Mouse (Mus musculus): ENCODE data around the gene Trim47.

DNA sequence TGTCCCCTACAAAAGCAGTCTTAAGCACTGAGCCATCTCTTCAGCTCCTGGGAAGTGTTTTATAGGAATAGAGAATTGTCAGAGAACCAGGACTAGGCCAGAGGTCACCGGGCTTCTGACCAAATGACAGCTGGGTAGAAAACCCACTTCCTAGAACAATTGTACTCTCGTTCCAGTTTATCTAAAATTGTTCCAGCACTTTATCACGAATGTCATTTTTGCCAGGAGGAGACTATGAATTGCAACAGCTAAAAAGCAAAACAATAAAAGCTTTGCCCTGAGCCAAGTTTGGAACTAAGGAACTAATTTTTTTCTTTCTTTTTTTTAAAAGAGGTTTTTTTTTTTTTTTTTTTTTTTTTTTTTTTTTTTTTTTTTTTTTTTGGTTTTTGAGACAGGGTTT is 31.4 kb downstream of the Trim47 start:
- TF ChIP-seq USF1 (IDR thresholded peaks at IDR 0.05; ENCODE audit: low read depth) (no peak), CTCF (IDR thresholded peaks at IDR 0.05; ENCODE audit: control insufficient read depth, insufficient read depth, insufficient read length) (no peak), MYOG (IDR thresholded peaks at IDR 0.05; ENCODE audit: control insufficient read depth, extremely low read depth, insufficient read length) (no peak), MAX (IDR thresholded peaks at IDR 0.05) (no peak), CEBPB (IDR thresholded peaks at IDR 0.05; ENCODE audit: low read depth) (no peak)

Data from C2C12 (cell line).